Mouse (Mus musculus): ENCODE results near the gene Senp5.
"Not testable (repeated sequence)": the region's sequence is repeated elsewhere in the genome, so short reads cannot be mapped to it uniquely, and the experiment has no call there.

The Senp5 gene

DNA sequence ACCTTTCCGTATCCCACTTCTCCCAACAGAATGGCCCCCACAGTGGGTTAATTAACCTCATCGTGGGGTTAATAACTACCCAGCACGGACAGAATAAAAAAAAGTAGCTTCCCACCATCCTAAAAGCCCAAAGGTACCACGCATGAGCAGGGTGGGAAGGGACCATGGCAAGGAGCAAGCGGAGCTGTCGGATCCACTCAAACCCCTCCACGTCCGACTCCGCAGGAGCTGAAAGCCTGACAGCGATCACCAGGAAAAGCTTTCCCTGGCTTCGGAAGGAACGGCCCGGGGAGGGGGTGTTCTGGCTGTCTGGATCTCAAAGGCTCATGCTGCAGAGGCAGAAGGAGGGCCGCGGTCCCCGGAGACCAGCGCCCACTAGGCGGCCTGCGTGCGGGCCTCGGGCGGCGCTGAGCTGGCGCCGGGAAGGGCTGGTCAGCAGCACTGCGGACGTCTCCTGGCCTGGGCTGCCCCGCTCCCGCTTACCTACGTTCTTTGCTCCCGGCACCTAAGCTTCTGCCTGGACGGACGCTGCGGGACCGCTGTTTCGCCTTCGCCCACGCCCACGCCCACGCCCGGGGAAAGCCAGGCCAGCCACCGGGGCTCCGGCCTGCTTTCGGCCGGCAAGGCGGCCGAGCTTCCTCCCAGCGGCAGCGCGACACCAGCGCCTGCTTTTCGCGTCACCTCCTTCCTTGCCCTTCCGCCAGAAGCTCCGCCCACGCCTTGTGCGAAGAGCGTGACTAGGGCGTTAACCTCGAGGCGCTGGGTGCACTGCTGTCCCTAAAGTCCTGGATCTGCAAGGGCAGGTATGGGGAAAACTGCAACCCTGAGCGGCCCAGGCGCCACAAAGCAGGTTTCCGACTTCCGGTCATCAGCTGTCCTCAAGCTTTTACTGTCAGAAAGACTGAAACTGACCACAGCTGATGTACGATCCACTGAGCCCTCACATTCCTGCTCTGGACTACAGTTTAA, at the start of gene Senp5:
TSS of gene Senp5 (minus strand) at position 779 of the 969 bp plus-strand sequence.
- peak; percentile 93 to 94 for DNase-seq

DNA sequence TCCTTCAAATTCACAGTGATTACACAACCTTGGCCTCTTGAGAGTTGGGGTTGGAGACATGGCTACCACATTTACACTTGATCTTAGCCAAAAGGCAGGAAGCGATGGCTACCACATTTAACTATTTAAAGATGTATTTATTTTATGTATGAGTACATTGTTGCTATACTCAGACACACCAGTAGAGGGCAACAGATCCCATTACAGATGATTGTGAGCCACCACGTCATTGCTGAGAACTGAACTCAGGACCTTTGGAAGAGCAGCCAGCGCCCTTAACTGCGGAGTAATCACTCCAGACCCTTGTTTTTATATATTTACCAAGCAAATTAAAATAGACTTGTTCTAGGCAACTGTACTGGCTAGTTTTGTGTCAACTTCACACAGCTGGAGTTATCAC, 39.3 kb upstream of the Senp5 start:
- no peak for DNase-seq

DNA sequence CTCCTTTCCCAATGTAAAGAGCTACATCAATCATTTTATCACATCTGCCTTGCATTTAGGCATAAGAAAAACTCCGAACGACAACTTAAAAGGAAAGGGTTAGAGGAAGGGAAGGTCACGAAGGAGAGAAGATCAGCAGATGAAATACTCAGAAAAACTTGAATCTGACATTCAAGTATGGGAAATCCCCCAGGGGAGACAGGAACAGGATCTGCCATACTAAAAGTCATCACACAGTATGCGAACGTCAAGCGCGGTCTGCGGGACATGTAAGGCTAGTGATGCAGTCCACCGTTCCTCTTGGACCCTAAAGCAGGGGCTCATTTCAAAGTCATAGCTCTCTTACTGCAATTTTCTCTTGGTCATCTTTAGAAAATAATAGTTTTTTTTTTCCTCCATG, 16.6 kb upstream of the Senp5 start:
- no peak for DNase-seq

DNA sequence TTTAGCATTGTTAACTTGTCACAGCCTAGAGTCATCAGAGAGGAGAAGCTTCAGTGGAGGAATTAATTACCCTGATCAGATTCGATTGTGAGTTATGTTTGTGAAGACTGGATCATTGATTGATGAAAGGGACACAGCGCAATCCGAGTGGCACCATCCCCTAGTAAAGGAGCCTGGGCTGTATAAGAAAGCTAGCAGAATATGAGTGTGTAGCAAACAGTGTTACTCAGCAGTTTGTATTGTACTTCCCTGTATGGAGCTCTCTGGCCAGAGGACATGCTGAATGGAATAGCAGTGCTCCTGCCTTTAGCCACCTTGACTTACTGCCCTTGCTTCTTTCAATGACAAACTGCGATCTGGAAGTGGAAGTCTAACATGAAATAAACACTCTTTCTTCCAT, 7.2 kb upstream of the Senp5 start:
- DNase-seq, result no peak

DNA sequence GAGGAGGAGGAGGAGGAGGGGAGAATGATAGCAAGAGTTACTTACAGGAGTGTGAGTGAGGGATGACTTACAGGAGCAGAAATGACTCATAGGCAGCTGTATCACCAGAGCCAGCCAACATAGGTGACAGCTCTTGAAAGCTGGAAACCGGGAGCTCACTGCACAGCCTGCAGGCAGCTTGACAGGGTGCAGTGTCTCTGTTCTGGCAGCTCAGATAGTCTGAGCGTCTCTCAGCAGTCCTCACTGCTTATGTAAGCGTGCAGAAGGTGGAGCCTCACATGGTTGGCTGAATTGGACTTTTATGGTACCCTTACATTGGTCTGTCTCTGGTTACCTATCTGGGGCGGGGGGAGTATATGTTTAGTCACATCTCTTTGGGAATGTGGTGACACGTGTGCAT, 6.8 kb upstream of the Senp5 start:
- DNase-seq, result no peak

DNA sequence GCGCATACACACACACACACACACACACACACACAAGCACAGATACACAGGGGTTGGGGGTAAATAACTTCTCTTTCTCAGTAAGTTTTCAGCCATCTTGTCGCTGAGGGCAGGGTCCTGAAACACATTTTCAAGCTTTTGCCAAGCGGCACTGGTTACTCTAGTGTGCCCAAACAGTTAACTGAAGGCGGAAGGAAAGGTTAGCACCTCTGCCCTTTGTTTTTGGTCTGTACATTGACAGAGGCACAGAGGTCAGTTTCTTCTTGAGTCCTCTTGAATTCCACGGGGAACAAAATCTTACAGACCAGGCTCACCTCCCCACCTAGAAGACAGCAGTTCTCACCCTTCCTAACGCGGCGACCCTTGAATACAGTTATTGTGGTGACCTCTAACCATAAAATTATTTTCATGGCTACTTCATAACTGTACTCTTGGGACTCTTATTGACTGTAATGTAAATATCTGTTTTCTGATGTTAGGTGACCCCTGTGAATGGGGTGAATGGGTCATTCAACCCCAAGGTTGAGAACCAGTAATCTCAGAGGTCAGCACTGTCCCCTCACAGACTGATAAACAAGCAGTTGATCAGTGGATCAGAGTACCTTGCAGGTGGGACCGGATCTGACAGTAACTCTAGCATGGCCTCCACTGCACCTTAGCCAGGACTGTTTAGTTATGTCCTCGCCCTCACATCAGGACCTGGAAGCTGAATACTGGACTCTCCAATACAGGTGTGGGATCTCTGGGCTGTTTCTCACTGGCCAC, 5.6 kb upstream of the Senp5 start:
- DNase-seq, result no peak

DNA sequence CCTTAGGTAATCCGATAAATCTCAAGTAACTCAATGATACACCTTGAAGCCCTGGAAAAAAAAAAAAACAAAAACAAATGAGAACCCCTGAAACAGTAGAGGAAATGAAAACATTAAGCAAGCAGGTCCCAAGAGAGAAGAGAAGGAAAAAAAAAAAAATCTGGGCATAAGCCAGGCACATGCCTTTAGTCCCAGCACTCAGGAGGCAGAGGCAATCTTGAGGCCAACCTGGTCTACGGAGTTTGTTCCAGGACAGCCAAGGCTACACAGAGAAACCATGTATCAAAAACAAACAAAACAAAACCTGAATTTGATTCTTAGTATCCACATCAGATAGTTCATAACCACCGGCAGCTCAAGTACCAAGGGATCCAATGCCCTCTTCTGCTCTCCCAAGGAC, 1.6 kb upstream of the Senp5 start:
- DNase-seq, result no peak

DNA sequence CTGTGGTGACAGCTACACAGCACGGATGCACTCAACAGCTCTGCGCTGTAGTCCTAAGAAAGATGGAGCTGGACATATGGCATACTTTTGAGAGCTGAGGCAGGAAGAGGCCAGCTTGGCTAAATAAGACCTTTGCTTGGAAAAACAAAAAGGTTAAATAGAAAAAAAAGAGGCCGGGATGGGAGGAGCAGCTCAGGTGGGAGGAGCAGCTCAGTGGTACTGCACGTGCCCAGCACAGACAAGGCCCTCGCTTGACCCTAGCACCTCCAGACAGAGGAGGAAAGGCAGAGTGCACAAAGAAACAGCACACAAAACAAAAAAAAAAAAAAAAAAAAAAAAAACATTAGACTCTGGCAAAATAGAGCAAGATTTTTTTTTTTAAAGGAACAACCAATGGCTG, 6.7 kb downstream of the Senp5 start:
- DNase-seq, result no peak

DNA sequence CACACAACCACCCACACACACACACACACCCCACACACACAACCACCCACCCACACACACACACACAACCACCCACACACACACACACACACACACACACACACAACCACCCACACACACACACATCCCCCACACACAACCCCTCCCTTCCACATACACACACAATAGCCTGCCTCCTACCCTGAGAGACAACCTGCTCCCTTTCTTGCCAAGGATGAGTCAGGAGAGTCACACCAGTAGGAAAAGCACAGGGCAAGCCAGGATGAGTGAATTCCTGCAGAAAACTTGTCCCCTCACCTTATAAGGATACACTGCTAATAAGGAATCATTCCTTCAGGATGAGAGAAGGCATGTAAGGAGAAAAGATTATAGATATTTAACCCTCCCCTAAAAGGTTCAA, 9.1 kb downstream of the Senp5 start:
- DNase-seq, result no peak

DNA sequence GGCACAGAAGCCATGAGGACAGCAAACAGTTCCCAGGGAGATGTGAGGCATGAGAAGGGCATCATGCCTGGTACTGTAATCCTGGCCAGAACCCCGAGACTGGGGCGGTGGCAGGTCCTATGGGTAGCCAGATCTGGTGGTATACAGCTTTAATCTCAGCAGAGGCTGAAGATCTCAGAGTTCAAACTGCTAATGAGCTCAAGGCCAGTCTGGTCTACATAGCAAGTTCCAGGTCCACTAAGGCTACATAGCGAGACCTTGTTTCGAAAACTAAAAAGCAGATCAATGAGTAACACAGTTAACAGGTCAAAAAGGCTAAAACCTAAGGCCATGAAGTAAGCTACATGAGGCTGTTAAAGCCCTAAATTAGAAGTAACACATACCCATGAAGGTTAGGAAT, 9.9 kb downstream of the Senp5 start:
- DNase-seq, result no peak

DNA sequence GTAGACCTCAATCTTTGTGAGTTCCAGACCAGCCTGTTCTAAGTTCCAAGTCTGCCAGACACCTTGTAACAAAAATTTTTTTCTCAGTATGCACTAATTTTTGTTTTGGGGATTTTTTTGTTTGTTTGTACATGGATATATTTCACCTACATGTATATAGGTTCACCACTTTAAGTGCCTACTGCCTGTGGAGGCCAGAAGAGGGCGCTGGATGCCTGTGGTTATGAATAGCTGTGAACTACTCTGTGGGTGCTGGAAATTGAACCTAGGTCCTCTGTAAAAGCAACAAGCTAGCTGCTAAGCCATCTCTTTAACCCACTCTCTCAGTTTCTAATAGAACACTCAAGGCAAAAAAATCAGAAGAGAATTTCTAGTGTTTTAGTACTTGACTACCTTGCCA, 11.0 kb downstream of the Senp5 start:
- DNase-seq, result no peak

DNA sequence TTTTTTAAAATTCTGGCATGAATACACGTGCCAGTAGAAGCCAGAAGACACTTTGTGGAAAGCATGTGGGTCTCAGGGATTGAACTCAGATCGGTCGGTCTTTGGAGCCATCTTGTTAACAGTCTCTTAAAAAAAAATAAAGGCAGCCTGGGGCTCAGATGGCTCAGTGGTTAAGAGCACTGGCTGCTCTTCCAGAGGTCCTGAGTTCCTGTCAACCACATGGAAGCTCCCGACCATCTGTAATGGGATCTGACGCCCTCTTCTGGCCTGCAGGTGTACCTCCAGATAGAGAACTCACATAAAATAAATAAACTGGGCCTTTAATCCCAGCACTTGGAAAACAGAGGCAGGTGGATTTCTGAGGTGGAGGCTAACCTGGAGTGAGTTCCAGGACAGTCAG, 22.1 kb downstream of the Senp5 start:
- no peak for DNase-seq

DNA sequence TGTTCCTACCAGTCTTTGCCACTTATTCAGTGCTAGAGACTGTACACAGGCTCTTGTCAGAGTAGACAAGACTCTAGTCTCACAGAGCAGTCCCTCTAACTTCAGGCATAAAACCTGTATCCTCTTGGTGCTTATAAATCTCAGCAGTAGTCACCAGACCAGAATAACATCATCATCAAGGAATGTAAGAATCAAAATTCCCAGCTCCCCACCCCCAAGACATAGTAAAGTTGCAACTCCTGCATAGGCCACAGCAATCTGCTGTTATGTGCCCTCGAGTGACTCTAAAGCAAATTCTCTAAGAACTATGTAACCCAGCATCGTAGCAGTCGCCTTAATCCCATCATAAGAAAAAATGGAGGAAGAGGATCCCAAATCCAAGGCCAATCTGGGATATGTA, 23.6 kb downstream of the Senp5 start:
- DNase-seq, result no peak

DNA sequence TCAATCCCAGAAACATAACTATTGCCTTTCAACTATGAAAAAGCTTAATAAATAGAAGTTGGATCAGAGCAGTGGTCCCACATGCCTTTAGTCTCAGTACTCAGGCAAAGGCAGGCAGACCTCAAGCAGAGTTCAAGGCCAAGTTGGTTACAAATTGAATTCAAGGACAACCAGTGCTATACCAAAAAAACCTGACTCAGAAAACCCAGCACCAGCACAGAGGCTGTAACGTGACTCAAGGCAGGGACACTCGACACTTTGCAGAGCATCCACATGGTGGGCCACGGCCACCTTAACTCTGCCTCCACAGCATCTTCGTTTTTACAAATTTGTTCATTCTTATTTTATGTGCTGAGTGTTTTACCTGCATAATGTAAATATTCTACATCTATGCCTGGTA, 27.8 kb downstream of the Senp5 start:
- no peak for DNase-seq

DNA sequence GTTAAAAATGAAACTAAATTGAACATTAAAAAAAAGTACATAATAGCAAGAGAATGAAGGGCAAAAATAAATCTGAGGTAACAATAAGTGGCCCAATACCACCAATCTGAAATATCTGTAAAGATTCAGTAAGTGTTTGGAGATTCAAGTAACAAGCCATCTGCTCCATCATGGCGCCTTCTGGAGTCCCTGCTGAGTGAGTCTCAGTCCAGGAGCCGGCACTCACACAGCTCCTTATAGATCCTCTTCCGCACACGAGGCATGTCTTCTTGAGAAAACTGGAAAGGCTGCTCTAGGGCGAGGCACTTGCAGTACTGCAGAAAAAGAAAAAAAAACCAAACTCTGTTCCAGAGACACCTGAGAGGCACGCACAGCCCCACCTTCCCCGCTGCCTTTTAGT, 39.9 kb downstream of the Senp5 start:
- no peak for DNase-seq

DNA sequence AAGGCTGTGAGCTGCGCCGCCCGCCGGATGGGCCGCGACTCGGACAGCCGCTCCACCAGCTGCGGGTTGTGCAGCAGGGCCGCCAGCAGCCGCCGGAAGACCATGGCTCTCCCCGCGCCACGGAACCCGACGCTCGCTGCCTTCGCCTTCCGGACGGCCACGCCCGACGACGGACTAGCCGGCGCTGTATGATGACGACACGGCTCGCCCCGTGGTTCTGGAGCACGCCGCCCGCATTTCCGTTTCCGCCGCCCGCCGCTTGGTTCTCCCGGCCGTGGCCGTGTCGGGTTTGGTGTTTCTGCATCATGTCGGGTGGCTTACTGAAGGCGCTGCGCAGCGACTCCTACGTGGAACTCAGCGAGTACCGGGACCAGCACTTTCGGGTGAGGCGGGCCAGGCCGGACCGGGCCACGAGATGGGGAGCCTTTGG, 54.7 kb downstream of the Senp5 start, which contains the start of the genes 0610012G03Rik and Ncbp2:
TSS of gene 0610012G03Rik (minus strand) at position 150 of the 430 bp plus-strand sequence.
TSS of gene Ncbp2 (plus strand) at position 169 of the 430 bp plus-strand sequence.
- DNase-seq, result peak; percentile 94 to 97

DNA sequence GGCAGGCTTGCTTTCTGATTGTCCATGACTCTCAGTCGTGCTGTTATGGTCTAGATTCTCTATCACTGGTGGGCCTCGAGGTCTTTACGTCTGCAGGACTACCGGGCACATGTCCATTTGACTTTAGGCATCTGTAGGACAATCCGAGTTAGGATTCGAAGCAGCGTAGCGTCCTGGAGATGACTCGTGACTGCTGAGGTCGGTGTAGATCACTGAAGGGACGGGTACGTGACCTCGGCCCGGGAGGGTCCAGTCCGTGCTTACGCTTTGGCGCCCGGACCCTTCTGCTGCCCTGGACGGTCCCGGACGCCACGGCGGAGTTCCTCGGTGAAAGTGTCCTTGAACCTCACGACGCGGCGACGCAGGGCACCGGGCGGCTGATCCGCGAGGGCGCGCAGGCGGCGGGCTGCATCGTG, 55.2 kb downstream of the Senp5 start:
- DNase-seq, result no peak

DNA sequence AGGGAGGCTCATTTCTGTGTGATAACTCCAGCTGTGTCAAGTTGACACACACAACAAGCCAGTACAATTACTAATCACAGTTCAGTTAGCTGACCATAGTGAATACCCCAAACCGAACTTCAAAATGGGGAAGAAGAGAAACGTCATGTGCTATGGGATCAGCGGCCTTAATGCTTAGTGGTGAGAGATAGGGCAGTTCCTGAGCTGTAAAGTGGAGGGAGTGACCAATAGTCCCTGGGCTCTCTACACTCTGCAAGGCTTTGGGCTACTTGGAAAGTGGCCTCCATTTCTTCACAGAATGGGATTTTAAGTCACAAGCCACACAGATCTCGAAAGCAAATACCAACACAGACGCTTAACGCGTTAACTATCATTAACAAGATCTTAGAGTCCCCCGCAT, 55.8 kb downstream of the Senp5 start:
- DNase-seq, result no peak

DNA sequence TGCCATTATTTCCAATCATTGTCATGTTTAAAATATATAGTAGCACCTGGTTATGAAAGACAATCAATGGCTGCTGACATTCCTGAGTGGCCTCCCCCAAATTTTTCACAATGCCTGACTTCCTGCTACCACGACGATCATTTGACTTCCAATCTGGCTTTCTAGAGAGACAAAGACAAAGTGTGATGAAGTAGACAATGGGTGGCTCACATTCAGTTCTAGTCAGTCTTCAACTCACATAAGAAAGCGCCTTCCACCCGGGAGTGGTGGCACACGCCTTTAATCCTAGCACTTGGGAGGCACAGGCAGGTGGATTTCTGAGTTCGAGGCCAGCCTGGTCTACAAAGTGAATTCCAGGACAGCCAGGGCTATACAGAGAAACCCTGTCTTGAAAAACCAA, 57.1 kb downstream of the Senp5 start:
- DNase-seq, result not testable (repeated sequence)

DNA sequence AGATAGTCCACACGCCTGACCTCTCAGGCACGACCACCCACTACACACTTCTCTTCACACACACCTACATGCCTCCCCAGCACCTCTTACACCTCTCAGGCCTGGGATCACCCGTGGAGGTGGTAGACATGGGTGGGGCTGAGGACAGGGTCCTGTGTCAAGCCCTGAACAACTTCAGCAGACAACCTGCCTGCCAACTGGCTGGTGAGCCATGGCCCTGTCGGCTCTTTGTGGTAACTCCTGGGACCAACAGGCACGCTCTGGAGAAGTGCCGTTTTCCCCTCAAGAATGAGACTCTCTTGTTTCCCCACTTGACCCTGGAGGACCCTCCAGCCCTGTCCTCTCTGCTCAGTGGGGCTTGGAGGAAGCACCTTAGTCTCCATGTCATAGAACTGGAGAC, 57.7 kb downstream of the Senp5 start:
- DNase-seq, result no peak

DNA sequence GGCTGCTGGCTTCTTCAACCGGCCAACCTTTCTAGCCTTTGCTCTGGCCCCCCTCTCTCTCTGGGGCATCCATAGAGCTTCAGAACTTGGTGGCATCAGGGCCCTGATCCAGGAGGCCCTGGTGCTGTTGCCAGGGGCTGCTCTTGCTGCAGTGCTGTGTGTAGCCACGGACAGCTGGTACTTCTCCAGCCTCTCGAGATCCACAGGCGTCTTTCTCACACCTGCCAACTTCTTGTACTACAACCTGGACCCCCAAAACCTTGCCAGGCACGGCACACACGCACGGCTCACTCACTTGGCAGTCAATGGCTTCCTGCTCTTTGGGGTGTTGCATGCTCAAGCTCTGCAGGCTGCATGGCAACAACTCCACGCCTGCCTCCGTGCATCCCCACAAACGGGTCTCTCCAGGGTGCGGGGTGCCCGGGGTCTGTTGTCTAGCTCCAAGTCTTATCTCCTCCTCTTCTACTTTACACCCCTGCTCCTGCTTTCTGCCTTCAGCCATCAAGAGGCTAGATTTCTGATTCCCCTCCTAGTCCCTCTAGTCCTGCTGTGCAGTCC, 58.3 kb downstream of the Senp5 start:
- peak in 1 of 2 experiments; percentile 24 for DNase-seq

DNA sequence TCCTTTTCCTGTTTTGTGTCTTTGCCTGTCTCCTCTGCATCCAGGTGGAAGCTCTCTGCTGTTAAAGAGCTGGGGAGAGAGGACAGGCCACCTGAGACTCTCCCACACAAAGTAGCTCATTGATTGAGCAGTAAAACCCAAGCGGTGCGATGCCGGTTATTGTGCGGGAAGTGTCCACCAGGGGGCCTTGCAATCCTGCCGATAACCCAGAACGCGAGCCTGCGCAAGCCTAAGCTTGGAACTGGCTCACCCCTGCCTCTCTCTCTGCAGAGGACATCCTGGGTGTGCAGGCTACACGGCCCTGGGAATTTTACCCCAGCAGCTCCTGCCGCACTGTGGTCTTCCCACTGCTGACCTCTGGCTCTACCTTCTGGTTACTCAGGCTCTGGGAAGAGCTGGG, 59.1 kb downstream of the Senp5 start:
- peak; percentile 81 to 83 for DNase-seq

DNA sequence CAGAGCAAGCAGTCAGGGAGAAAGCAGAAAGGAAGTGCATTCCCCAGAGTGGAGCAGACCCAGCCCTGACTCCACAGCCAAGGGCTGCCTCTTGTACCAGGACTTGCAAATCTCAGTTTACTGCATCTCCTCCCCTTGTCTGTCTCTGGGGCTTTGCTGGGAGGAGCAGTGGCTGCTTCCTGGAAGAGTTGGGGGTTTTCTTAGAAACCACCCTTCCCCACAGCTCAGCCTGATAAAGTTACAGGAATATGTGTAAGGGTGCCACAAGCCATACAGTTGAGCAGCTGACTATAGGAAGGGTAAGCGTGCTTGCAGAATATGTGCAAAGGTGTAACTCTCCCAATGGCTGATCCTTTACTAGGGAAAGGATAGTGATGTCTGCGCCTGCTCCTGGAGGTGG, 62.5 kb downstream of the Senp5 start:
- DNase-seq, result no peak

DNA sequence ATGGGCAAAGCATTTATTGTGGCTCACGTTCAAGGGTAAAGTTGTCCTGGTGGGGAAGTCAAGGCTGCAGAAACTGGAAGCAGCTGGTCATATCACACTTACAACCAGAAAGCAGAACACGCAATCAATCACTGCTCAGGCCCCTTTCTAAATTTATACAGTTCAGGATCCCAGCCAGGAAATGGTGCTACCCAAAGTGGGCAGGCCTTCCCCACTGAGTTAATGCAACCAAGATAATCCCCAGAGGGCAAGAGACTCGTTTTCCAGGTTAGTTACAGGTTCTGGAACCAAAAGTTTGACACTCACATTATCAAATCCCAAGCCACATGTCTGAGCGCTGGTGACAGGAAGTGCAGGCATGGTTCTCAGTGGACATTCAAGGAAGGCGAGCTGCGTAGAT, 64.2 kb downstream of the Senp5 start:
- DNase-seq, result no peak
